Mouse (Mus musculus): ENCODE measurements around the gene Olfr43.

DNA sequence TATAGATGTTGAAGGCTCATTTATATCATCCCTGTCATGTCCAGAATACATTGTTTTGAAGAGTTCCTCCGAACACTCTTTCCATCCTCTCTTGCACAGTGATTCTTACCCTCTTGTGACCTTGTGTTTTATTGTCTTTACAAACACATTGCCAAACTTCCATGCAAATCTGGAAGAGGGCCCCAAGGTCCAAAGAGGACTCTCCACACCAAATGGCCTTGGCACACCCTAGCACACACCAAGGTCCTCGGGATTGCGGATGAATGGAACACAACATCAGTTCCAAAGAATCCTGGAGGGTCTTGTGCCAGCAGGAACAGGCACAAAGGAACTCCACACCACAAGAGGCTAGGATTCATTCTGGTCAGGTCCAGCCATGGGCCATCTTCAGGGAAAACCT, 30.0 kb upstream of the Olfr43 start:
- TF ChIP-seq CTCF (IDR thresholded peaks at IDR 0.05), result no peak
- TF ChIP-seq EP300 (IDR thresholded peaks at IDR 0.05; ENCODE audit: insufficient read depth, low read depth, low read length), result no peak
- no peak for TF ChIP-seq POLR2A (IDR thresholded peaks at IDR 0.05; ENCODE audit: insufficient read depth, low read depth, low read length)

Measured in heart, adult 2 months (tissue).